Mouse (Mus musculus): ENCODE results near the gene Gm10271.

Gene Gm10271

GRCm38 (mm10) chr10:116972509-116972908 is at the start of gene Gm10271:
Gene Gm10271, minus strand, starts transcription at chr10:116972609.
- DNase-seq (ENCODE audit: low read depth, low spot score), result no peak

GRCm38 (mm10) chr10:117021020-117021754 is 48.8 kb upstream of the Gm10271 start:
- peak; percentile 5 for DNase-seq (ENCODE audit: low read depth, low spot score)

- DNase-seq (ENCODE audit: low read depth, low spot score), result peak; percentile 55
Observed at GRCm38 (mm10) chr10:117018281-117018840, 46.0 kb upstream of the Gm10271 start.

- peak; percentile 53 for DNase-seq (ENCODE audit: low read depth, low spot score)
Observed at GRCm38 (mm10) chr10:117014565-117014964, 42.2 kb upstream of the Gm10271 start.

- peak; percentile 64 for DNase-seq (ENCODE audit: low read depth, low spot score)
Observed at GRCm38 (mm10) chr10:117013689-117014390, 41.4 kb upstream of the Gm10271 start.

GRCm38 (mm10) chr10:117011047-117011446 is 38.6 kb upstream of the Gm10271 start:
- no peak for DNase-seq (ENCODE audit: low read depth, low spot score)

GRCm38 (mm10) chr10:117009691-117010090 is 37.3 kb upstream of the Gm10271 start:
- DNase-seq (ENCODE audit: low read depth, low spot score), result no peak

GRCm38 (mm10) chr10:117005707-117006464 is 33.5 kb upstream of the Gm10271 start:
- DNase-seq (ENCODE audit: low read depth, low spot score), result no peak

GRCm38 (mm10) chr10:117004695-117005094 is 32.3 kb upstream of the Gm10271 start:
- no peak for DNase-seq (ENCODE audit: low read depth, low spot score)

- no peak for DNase-seq (ENCODE audit: low read depth, low spot score)
Observed at GRCm38 (mm10) chr10:117000975-117001374, 28.6 kb upstream of the Gm10271 start.

GRCm38 (mm10) chr10:116998716-116999455 is 26.5 kb upstream of the Gm10271 start:
- DNase-seq (ENCODE audit: low read depth, low spot score), result peak; percentile 39

- peak; percentile 88 for DNase-seq (ENCODE audit: low read depth, low spot score)
Observed at GRCm38 (mm10) chr10:116996236-116996600, 23.8 kb upstream of the Gm10271 start.

GRCm38 (mm10) chr10:116995584-116996235 is 23.3 kb upstream of the Gm10271 start:
- peak; percentile 96 for DNase-seq (ENCODE audit: low read depth, low spot score)

- peak; percentile 66 for DNase-seq (ENCODE audit: low read depth, low spot score)
Observed at GRCm38 (mm10) chr10:116995162-116995561, 22.8 kb upstream of the Gm10271 start.

GRCm38 (mm10) chr10:116993971-116994370 is 21.6 kb upstream of the Gm10271 start:
- peak; percentile 41 for DNase-seq (ENCODE audit: low read depth, low spot score)

- DNase-seq (ENCODE audit: low read depth, low spot score), result no peak
Observed at GRCm38 (mm10) chr10:116986264-116987082, 14.1 kb upstream of the Gm10271 start, which contains the start of gene Best3. Gene Best3, plus strand, starts transcription at chr10:116986314.

GRCm38 (mm10) chr10:116984836-116985235 is 12.4 kb upstream of the Gm10271 start:
- no peak for DNase-seq (ENCODE audit: low read depth, low spot score)

GRCm38 (mm10) chr10:116982526-116982925 is 10.1 kb upstream of the Gm10271 start:
- DNase-seq (ENCODE audit: low read depth, low spot score), result peak; percentile 61

GRCm38 (mm10) chr10:116980888-116981287 is 8.5 kb upstream of the Gm10271 start:
- DNase-seq (ENCODE audit: low read depth, low spot score), result peak; percentile 52

GRCm38 (mm10) chr10:116980273-116980672 is 7.9 kb upstream of the Gm10271 start:
- DNase-seq (ENCODE audit: low read depth, low spot score), result no peak
